Mouse (Mus musculus): ENCODE measurements around the gene Bach2. TPM values are rescaled to one million over a fixed set of nuclear protein-coding genes. Genes with fewer than 3 reads are reported as not detected.

Gene Bach2
- total RNA-seq, 4 experiments from 2014 or later: 0.96 to 3.2 (median 2.4) TPM

DNA sequence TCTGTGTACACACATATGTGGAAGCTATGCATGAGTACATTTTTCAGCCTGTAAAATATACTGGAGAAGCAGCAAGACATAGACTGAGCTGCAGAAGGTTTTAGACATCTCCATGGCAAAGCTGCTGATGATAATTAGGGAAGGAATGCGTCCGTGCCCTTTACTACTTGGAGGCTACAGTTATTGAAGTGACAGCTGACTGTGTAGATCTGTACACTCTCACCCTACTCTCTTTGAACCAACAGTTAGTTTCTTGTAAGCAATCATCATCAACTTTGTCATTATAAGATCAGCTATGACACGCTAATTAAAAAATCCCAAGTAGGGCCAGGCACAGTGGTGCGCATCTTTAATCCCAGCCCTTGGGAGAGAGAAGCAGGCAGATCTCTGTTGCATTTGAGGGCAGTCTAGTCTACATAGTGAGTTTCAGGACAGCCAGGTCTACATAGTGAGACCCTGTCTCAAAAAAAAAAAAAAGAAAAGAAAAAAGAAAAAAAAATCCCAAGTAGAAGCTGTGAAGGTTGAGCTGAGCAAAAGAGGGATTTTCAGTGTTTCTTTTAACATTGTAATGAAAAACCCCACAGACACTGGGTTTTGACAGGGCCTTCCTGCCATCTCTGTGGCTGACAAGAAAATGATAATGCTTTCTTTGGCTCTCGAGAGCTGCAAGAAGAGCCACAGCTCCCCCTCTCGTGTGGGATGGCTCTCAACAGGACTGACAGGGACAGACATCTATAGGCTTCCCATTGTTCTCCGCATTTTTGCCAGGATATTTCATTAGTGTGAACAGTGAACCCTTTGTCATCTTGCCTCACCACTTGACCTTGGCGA, 322.3 kb downstream of the Bach2 start:
- DNase-seq (ENCODE audit: low spot score in 2 of 2): no peak

DNA sequence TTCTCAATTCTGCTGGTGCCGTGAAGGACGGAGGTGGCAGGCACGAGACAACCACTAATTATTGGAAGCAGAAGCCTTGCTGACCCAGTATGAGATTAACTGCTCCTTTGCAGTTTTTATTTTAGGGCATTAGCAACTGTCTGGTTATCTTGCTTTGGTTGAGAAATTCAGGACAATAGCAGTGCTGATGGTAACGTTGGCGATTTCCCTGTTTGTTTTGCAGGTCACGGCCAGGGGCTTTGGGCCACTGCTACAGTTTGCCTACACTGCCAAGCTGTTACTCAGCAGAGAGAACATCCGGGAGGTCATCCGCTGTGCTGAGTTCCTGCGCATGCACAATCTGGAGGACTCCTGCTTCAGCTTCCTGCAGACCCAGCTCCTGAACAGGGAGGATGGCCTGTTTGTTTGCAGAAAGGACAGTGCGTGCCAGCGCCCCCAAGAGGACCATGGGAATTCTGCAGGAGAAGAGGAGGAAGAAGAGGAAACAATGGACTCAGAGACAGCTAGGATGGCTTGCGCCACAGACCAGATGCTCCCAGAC, 323.0 kb downstream of the Bach2 start:
- DNase-seq (ENCODE audit: low spot score in 2 of 2): no peak

DNA sequence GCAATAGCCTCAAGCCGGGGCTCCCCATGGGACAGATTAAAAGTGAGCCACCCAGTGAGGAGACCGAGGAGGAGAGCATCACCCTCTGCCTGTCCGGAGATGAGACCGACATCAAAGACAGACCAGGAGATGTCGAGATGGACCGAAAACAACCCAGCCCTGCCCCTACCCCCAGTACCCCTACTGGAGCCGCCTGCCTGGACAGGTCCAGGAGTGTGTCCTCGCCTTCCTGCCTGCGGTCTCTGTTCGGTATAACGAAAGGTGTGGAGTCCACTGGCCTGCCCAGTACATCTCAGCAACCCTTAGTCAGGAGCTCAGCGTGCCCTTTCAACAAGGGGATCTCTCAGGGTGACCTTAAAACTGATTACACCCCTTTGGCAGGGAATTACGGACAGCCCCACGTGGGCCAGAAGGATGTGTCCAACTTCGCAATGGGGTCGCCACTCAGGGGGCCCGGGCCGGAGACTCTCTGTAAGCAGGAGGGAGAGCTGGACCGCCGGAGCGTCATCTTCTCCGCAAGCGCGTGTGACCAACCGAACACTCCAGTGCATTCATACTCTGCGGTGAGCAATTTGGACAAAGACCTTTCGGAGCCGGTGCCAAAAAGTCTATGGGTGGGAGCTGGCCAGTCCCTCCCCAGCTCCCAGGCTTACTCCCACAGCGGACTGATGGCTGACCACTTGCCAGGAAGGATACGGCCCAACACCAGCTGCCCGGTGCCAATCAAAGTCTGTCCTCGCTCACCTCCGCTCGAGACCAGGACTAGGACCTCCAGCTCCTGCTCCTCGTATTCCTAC, 323.9 kb downstream of the Bach2 start:
- no peak for DNase-seq (ENCODE audit: low spot score in 2 of 2)

DNA sequence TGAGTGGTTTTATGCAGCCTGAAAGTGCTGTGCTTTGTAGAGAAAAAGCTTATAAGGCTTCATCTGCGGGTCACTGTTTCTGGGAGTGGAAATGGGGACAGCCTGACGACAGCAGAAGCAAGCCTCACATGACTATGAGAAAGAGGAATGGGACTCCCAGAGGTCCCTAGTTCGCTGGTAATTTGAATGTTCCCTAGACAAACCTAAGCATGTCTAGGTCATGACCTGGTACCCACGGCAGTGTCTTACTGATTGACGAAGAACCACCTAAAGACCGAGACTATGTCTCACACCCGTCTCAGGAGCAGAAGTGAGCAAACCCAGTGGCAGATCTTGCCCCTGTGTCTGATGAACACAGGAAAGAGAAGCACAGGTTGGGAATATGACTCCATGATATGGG, 325.8 kb downstream of the Bach2 start:
- no peak for DNase-seq (ENCODE audit: low spot score in 2 of 2)

DNA sequence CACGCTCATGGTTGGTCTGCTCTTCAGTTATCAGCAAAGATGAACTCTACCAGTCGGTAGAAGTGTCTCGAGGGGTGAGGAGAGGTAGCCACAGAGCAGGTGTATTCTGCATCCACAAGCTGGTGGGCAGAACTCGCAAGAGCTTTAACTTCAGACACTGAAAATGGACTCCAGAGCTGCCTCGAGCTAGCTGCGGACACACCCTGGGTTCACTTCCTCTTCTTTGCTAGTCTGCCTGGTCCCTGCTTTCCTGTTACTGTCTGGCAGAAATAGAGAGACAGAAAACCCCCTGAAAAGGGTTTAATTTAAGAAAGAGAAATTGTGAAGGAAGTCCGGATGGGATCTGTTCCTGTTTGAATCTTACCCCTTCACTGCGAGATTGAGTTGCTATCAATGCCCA, 326.3 kb downstream of the Bach2 start:
- no peak for DNase-seq (ENCODE audit: low spot score in 2 of 2)

DNA sequence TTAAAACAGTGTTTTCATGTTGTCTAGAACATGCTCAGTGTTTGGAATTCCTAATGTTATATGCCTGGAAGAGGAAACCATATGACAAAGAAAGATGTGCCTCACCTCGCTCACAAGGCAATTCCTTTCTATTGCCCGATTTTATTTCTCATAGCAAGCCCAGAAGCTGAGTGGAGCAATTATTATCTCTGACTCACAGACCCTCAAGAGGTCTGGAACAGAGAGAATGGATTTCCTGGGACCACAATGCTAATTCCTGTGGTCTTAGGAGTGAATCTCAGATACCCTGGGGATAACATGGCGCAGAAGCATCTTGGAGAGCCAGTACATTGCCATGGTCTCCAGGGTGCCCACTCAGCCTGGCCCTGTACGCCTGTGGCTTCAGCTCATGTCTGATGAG, 330.4 kb downstream of the Bach2 start:
- no peak for DNase-seq (ENCODE audit: low spot score in 2 of 2)

DNA sequence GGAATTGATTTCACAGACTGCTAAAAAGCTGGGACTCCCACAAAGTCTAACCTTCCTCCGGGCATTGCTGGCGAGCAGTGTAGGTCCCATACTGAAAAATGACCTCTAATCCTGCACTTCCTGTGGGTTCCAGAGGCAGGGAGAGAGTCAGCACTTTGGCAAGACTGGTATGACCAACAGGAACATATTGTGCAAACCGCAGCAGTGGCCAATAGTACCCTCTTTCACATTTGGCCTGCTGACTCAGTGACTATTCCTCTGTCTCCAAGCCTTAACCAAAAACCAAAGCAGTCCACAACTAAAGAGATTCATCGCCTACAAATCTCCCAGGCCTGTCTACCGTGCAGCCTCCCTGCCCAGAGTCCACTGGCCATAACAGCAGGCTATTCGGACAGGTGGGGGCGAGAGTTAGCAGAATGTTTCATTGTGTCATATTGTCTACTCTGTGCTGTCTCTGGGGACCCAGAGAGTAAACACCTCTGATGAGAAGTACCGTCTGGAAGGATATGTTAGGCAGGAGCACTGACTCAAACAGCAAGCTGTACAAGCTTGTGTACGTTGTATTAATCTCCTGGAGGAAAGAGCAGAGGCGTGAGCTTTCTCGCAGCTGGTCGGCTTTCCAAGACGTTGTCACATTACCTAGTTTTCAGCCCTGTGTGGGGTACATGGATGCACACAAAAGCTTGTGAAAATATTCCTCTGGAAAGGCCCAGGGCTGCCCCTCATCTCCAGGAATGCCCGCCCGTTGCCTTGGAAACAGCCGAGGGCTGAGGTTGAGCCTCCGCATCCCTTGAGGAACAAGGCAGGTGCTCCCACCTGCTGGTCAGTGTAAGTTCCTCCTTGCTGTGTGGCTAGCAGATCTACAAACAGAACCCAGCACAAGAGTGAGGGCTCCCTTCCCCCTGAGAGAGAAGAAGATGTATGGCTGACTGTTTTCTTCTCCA, 331.7 kb downstream of the Bach2 start:
- no peak for DNase-seq (ENCODE audit: low spot score in 2 of 2)

DNA sequence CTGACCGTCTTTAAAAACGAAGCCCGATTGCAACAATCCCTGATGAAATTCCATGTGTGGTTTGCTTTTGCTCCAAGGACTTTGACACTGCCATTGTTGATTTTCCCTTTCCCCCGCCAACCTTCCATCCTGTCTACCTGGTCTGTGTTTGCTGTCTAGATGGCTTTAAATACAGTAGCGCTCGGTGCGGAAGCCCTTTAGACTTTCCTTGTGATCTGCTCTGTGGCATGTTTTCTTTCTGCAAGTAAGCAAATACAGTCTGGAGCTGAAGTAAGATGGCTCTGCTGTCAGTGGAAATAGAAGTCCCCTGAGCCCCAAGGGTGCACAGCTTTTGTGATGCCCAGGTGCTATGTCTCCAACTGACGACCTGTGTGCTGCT, 332.3 kb downstream of the Bach2 start:
- no peak for DNase-seq (ENCODE audit: low spot score in 2 of 2)

DNA sequence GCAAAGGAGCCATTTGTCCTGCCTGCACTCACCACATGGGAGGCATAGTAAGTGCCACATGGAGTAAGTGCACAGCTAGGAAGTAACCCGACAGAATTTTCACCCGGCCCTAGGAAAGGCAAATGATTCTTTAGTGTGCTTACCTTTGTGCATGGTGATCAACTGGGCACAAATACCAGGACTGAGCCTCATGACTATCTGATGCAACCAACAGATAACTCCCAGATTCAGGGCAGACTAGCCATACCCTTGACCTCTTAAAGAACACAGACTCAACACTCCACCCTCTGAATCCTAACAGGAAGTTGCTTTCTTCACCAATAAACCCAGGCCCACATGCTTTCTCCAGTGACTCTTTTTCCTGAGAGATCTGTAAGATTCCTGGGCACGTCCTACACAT, 332.8 kb downstream of the Bach2 start:
- DNase-seq (ENCODE audit: low spot score in 2 of 2): no peak

DNA sequence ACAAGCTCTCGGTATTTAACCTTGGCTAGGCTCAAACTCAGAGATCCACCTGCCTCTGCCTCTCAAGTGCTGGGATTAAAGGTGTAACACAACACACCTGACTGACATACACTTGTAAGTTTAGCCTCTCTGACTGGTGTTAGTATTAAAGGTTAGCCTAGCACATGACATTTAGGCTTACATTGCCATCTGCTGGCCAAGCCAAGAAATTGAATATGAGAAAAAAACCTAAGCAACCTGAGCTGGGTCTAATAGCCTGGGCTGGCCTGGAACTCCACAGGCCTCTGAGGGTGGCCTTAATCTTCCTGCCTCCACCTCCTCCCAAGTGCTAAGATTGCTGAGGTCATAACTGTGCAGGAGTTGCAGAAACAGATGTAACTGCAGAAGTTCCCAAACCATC, 333.5 kb downstream of the Bach2 start:
- DNase-seq (ENCODE audit: low spot score in 2 of 2): no peak

DNA sequence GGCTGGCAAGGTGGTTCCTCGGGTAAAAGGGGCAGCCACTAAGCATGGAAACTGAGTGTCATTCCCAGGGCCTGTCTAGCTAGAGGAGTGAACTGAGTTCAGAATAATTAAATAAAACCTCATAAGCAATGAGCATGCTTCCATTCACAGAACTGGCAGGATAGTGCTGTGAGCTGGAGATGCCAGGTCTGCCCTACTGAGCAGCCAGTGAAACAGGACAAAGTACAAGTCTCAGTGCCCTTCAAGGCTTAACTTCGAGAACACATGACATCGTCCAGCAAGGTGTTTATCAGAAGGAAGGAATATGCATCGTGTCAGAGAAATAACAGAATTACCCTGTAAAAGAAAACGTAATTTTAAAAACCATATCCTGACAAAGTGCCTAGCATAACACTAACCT, 335.0 kb downstream of the Bach2 start:
- DNase-seq (ENCODE audit: low spot score in 2 of 2): no peak

DNA sequence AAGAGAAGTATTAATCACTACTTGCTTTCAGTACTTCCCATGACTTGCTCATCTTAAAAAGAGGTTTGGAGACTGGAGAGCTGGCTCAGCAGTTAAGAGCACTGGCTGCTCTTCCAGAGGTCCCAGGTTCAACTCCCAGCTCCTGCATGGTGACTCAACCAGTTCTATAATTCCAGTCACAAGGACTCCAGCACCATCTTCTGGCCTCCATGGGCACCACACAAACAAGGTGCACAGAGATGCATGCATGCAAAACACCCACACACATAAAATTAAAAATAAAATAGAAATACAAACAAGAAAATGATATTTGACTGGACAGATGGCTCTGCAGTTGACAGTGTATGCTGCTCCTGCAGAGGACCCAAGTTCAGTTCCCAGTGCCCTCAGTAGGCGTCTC, 336.0 kb downstream of the Bach2 start:
- DNase-seq (ENCODE audit: low spot score in 2 of 2): no peak

DNA sequence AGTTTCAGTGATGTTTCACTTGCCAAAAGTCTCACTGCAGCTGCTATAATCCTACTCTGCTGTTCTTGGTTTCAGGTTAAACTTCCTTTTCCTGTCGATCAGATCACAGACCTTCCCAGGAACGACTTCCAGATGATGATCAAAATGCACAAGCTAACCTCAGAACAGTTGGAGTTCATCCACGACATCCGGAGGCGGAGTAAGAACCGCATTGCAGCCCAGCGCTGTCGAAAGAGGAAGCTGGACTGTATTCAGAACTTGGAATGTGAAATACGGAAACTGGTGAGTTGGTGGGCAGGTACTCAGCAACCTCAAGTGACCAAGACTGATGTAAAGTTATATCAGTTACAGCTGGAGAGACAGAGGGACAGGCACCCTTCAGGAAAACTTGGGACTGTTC, 336.6 kb downstream of the Bach2 start:
- DNase-seq (ENCODE audit: low spot score in 2 of 2): no peak

DNA sequence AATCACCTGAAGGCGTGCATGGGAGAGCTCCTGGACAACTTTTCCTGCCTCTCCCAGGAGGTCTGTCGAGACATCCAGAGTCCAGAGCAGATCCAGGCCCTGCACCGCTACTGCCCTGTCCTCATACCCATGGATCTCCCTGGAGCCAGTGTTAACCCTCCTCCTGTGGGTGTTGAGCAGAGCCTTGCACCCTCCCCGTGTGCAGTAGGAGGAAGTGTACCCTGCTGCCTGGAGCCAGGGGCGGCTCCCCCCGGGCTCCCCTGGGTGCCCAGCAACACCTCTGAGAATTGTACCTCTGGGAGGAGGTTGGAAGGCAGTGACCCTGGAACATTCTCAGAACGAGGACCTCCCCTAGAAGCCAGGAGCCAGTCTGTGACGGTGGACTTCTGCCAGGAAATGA, 341.2 kb downstream of the Bach2 start:
- DNase-seq (ENCODE audit: low spot score in 2 of 2): no peak

DNA sequence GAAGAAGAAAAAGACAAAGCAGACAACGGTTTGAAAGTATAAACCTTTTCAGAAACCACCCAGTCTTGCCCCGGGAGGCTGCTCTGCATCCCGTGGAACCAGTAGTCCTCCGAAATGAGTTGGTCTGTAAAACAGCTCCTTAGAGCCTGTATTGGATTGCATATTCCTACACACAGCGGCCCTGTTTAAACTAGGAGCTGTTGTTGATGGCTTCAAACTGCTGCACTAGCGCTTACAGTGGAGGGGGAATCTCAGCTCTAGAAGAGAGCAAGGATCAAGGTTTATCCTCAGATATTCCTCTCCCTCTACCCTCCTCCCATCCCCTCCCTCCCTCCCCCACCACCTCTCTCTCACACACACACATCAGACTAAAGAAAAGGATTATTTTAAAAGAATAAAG, 345.6 kb downstream of the Bach2 start:
- DNase-seq (ENCODE audit: low spot score in 2 of 2): no peak

DNA sequence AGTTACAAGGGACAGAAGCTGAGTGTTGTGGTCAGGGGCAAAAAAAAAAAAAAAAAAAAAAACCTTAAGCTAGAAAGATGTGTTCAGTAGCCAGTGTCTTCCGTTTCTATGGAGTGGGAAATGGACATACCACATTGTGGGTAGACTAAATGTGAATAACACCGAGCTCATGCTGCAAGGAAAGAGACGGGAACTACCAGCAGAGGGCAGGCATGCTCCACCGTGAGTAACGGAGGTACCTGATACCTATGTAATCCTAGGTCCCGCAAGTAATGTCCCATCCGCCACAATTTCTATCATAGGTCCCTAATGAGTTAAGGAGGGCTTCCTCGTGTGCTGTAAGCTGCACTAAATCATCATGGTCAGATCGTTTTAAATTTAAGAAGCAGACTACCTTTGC, 348.0 kb downstream of the Bach2 start:
- no peak for DNase-seq (ENCODE audit: low spot score in 2 of 2)

DNA sequence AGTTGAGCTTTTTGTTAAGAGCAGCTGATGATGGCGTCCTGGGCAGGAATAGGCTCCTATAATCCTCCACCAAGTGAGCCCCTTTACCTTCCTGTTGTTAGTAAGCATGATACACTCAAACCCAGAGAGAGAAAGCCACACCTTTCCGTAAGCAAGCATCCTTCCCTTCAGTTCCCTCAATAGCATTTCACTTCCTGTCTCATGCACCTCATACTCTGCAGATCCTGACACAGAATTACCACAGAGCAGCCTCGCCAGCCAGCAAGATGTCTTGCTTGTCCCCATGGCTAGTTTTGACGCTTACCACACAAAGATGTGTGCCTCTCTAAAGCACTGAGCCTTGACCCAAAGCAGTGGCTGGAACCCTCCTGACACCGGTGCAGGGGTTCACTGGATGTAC, 348.9 kb downstream of the Bach2 start:
- DNase-seq (ENCODE audit: low spot score in 2 of 2): no peak

DNA sequence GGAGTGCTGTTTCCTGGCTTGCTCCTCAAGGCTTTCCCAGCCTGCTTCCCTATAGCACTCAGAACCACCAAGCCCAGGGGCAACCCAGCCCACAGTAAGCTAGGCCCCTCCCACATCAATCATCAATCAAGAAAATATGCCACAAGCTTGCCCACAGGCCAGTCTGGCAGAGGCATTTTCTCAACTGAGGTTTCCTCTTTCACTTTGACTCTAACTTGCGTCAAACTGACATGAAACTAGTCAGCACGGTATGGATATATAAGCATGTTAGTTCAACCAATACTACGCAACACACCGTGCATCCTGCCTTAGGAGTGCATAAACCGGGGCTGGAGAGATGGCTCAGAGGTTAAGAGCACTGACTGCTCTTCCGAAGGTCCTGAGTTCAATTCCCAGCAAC, 349.6 kb downstream of the Bach2 start:
- DNase-seq (ENCODE audit: low spot score in 2 of 2): no peak

DNA sequence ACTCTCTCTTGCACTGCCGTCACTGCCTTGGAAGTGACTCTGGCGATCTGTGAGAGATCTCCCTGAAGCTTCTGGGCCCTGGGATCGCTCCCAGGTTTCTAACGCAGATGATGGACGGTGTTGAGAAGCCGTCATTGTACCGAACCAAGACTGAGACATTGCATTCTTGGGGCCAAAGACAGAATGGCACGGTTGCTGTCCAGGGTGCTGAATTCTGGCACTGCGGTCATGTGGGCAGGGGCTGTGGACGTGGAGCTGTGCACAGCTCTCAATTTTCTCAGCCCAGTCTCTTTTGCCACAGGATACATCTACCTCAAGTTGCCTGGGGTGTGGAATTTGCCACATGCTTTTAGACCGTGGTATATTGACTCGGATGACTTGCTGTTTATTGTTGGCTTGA, 362.5 kb downstream of the Bach2 start:
- DNase-seq (ENCODE audit: low spot score in 2 of 2): no peak

DNA sequence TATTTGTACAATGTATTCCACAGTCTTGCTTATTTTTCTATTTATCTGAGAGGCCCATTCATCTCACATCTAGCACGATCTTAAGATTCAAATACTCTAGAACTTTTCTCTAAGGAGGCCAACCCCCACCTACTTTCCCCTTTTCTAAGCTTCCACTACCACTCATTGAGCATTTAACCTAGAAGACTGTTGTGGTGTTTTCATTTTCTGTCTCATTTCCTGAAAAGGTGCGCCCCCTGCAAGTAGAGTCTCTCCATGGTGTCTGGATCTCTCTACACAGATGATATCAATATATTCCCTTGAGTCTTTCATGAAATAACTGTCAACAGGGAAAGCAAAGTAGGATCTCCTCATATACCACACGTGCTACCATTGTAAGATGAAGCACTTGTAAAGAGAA, 364.1 kb downstream of the Bach2 start, which contains the start of gene Gja10:
Gene Gja10 (minus strand): TSS at position 101 of the 400 bp plus-strand sequence.
- DNase-seq (ENCODE audit: low spot score in 2 of 2): no peak
